Mouse (Mus musculus): ENCODE results near the gene Apbb2. TPM values are rescaled to one million over a fixed set of nuclear protein-coding genes. Genes with fewer than 3 reads are reported as not detected.

Apbb2 gene
- total and polyA plus RNA-seq, 3 experiments: 26.7 to 40.0 (median 39.9) TPM

GRCm38 (mm10) chr5:66540246-66540645 is 78.3 kb downstream of the Apbb2 start:
- H3K36me3 ChIP-seq (ENCODE audit: control insufficient read depth, insufficient read depth, low read length): peaks cover 17% of the 10 kb centered on the region
- intact Hi-C loops (cut with DNase I): no loop called here
- WGBS: 96% methylated on average over 4 of the region's 4 CpGs
- H3K27ac ChIP-seq: no peak overlapping the region
- no peak for DNase-seq
- TF ChIP-seq CTCF (IDR thresholded peaks at IDR 0.05) (no peak), POLR2A (IDR thresholded peaks at IDR 0.05; ENCODE audit: insufficient read depth, low read depth, low read length) (no peak), EP300 (IDR thresholded peaks at IDR 0.05; ENCODE audit: insufficient read depth, low read depth, low read length) (no peak)
- no peak overlapping the region for H3K9ac ChIP-seq (ENCODE audit: low read depth, low read length)
- peaks cover 8% of the 10 kb centered on the region for H3K4me1 ChIP-seq (ENCODE audit: control insufficient read depth, insufficient read depth, low read length)
- H3K4me3 ChIP-seq: no peak overlapping the region
- H3K79me2 ChIP-seq (replicated peaks; ENCODE audit: control insufficient read depth, insufficient read depth, low read length): peaks cover 6% of the 10 kb centered on the region; the same call in 1 of the 2 replicates
- no peaks in the 10 kb centered on the region for H3K27me3 ChIP-seq (ENCODE audit: control insufficient read depth, insufficient read depth, low read length)

GRCm38 (mm10) chr5:66537811-66538210 is 80.8 kb downstream of the Apbb2 start:
- Histone ChIP-seq H3K27me3 (ENCODE audit: control insufficient read depth, insufficient read depth, low read length) (no peaks in the 10 kb centered on the region), H3K36me3 (ENCODE audit: control insufficient read depth, insufficient read depth, low read length) (peaks cover 5% of the 10 kb centered on the region), H3K4me1 (ENCODE audit: control insufficient read depth, insufficient read depth, low read length) (peaks cover 6% of the 10 kb centered on the region), H3K27ac (no peak overlapping the region), H3K79me2 (replicated peaks; ENCODE audit: control insufficient read depth, insufficient read depth, low read length) (peaks cover 8% of the 10 kb centered on the region; the same call in 1 of the 2 replicates), H3K9ac (ENCODE audit: low read depth, low read length) (no peak overlapping the region), H3K4me3 (no peak overlapping the region)
- no peak for DNase-seq
- intact Hi-C loops (cut with DNase I): no loop called here
- TF ChIP-seq CTCF (IDR thresholded peaks at IDR 0.05) (no peak), EP300 (IDR thresholded peaks at IDR 0.05; ENCODE audit: insufficient read depth, low read depth, low read length) (no peak), POLR2A (IDR thresholded peaks at IDR 0.05; ENCODE audit: insufficient read depth, low read depth, low read length) (no peak)
- 64% methylated on average over 7 of the region's 7 CpGs for WGBS

GRCm38 (mm10) chr5:66536696-66537358 is 81.8 kb downstream of the Apbb2 start:
- no peak for DNase-seq
- TF ChIP-seq CTCF (IDR thresholded peaks at IDR 0.05) (no peak), POLR2A (IDR thresholded peaks at IDR 0.05; ENCODE audit: insufficient read depth, low read depth, low read length) (no peak), EP300 (IDR thresholded peaks at IDR 0.05; ENCODE audit: insufficient read depth, low read depth, low read length) (no peak)
- Histone ChIP-seq H3K4me3 (no peak overlapping the region), H3K4me1 (ENCODE audit: control insufficient read depth, insufficient read depth, low read length) (peaks cover 8% of the 10 kb centered on the region), H3K79me2 (replicated peaks; ENCODE audit: control insufficient read depth, insufficient read depth, low read length) (peaks cover 9% of the 10 kb centered on the region; the same call in 1 of the 2 replicates), H3K36me3 (ENCODE audit: control insufficient read depth, insufficient read depth, low read length) (peaks cover 11% of the 10 kb centered on the region), H3K27me3 (ENCODE audit: control insufficient read depth, insufficient read depth, low read length) (no peaks in the 10 kb centered on the region), H3K27ac (no peak overlapping the region), H3K9ac (ENCODE audit: low read depth, low read length) (no peak overlapping the region)
- intact Hi-C loops (cut with DNase I): no loop called here
- WGBS: 52% methylated on average over 8 of the region's 8 CpGs

- intact Hi-C loops (cut with DNase I): no loop called here
- Histone ChIP-seq H3K79me2 (replicated peaks; ENCODE audit: control insufficient read depth, insufficient read depth, low read length) (peaks cover 8% of the 10 kb centered on the region; the same call in 1 of the 2 replicates), H3K27me3 (ENCODE audit: control insufficient read depth, insufficient read depth, low read length) (no peaks in the 10 kb centered on the region), H3K36me3 (ENCODE audit: control insufficient read depth, insufficient read depth, low read length) (peaks cover 11% of the 10 kb centered on the region), H3K4me3 (no peak overlapping the region), H3K9ac (ENCODE audit: low read depth, low read length) (no peak overlapping the region), H3K27ac (no peak overlapping the region), H3K4me1 (ENCODE audit: control insufficient read depth, insufficient read depth, low read length) (peaks cover 8% of the 10 kb centered on the region)
- no peak for DNase-seq
- 79% methylated on average over 9 of the region's 9 CpGs for WGBS
- TF ChIP-seq CTCF (IDR thresholded peaks at IDR 0.05) (no peak), POLR2A (IDR thresholded peaks at IDR 0.05; ENCODE audit: insufficient read depth, low read depth, low read length) (no peak), EP300 (IDR thresholded peaks at IDR 0.05; ENCODE audit: insufficient read depth, low read depth, low read length) (no peak)
Measured at GRCm38 (mm10) chr5:66535566-66536236, 82.9 kb downstream of the Apbb2 start.

- peaks cover 10% of the 10 kb centered on the region for H3K4me1 ChIP-seq (ENCODE audit: control insufficient read depth, insufficient read depth, low read length)
- H3K4me3 ChIP-seq: no peak overlapping the region
- no peak overlapping the region for H3K27ac ChIP-seq
- intact Hi-C loops (cut with DNase I): no loop called here
- H3K9ac ChIP-seq (ENCODE audit: low read depth, low read length): no peak overlapping the region
- peaks cover 11% of the 10 kb centered on the region for H3K36me3 ChIP-seq (ENCODE audit: control insufficient read depth, insufficient read depth, low read length)
- WGBS: 94% methylated on average over 14 of the region's 14 CpGs
- H3K79me2 ChIP-seq (replicated peaks; ENCODE audit: control insufficient read depth, insufficient read depth, low read length): peaks cover 8% of the 10 kb centered on the region; the same call in 1 of the 2 replicates
- DNase-seq: no peak
- TF ChIP-seq EP300 (IDR thresholded peaks at IDR 0.05; ENCODE audit: insufficient read depth, low read depth, low read length): no peak
- no peak for TF ChIP-seq CTCF (IDR thresholded peaks at IDR 0.05)
- TF ChIP-seq POLR2A (IDR thresholded peaks at IDR 0.05; ENCODE audit: insufficient read depth, low read depth, low read length): no peak
- H3K27me3 ChIP-seq (ENCODE audit: control insufficient read depth, insufficient read depth, low read length): no peaks in the 10 kb centered on the region
Measured at GRCm38 (mm10) chr5:66533711-66534425, 84.7 kb downstream of the Apbb2 start.
